Mouse (Mus musculus): ENCODE measurements around the gene Hoxc13. TPM values are rescaled to one million over a fixed set of nuclear protein-coding genes. Genes with fewer than 3 reads are reported as not detected.

The Hoxc13 gene
- polyA plus RNA-seq, 1 experiment = not detected

GRCm38 (mm10) chr15:102965892-102966775 lies 45.2 kb downstream of the Hoxc13 start:
- no peak overlapping the region for H3K4me3 ChIP-seq (ENCODE audit: insufficient read depth, low read depth, low read length)
- H3K4me1 ChIP-seq (ENCODE audit: control insufficient read depth, insufficient read depth, low read length) = no peaks in the 10 kb centered on the region
- WGBS = 5% methylated on average over 30 of the region's 30 CpGs
- TF ChIP-seq CTCF (IDR thresholded peaks at IDR 0.05; ENCODE audit: insufficient read depth, low read depth, low read length) = no peak
- no peak for TF ChIP-seq POLR2A (IDR thresholded peaks at IDR 0.05; ENCODE audit: insufficient read depth, low read depth, low read length)
- no peak overlapping the region for H3K27ac ChIP-seq (ENCODE audit: insufficient read depth, low read depth, low read length)

GRCm38 (mm10) chr15:102966776-102967311 lies 45.9 kb downstream of the Hoxc13 start, which contains the start of gene Hoxc10:
Hoxc10 (plus strand) TSS chr15:102966796.
- Histone ChIP-seq H3K4me3 (ENCODE audit: insufficient read depth, low read depth, low read length) (no peak within 1 kb of the TSS), H3K4me1 (ENCODE audit: control insufficient read depth, insufficient read depth, low read length) (no peaks in the 10 kb centered on the region), H3K27ac (ENCODE audit: insufficient read depth, low read depth, low read length) (no peak within 1 kb of the TSS)
- WGBS = 6% methylated on average over 27 of the region's 27 CpGs
- TF ChIP-seq POLR2A (IDR thresholded peaks at IDR 0.05; ENCODE audit: insufficient read depth, low read depth, low read length) (no peak), CTCF (IDR thresholded peaks at IDR 0.05; ENCODE audit: insufficient read depth, low read depth, low read length) (no peak)

GRCm38 (mm10) chr15:102967312-102967510 lies 46.3 kb downstream of the Hoxc13 start, which contains the start of gene Hoxc5:
Hoxc5 (plus strand) TSS chr15:102967443.
- WGBS = 5% methylated on average over 12 of the region's 12 CpGs
- TF ChIP-seq POLR2A (IDR thresholded peaks at IDR 0.05; ENCODE audit: insufficient read depth, low read depth, low read length) (no peak), CTCF (IDR thresholded peaks at IDR 0.05; ENCODE audit: insufficient read depth, low read depth, low read length) (no peak)
- Histone ChIP-seq H3K27ac (ENCODE audit: insufficient read depth, low read depth, low read length) (no peak within 1 kb of the TSS), H3K4me3 (ENCODE audit: insufficient read depth, low read depth, low read length) (no peak within 1 kb of the TSS), H3K4me1 (ENCODE audit: control insufficient read depth, insufficient read depth, low read length) (no peaks in the 10 kb centered on the region)

GRCm38 (mm10) chr15:102967511-102968397 lies 46.9 kb downstream of the Hoxc13 start:
- H3K4me3 ChIP-seq (ENCODE audit: insufficient read depth, low read depth, low read length) = no peak overlapping the region
- TF ChIP-seq POLR2A (IDR thresholded peaks at IDR 0.05; ENCODE audit: insufficient read depth, low read depth, low read length) (no peak), CTCF (IDR thresholded peaks at IDR 0.05; ENCODE audit: insufficient read depth, low read depth, low read length) (no peak)
- H3K4me1 ChIP-seq (ENCODE audit: control insufficient read depth, insufficient read depth, low read length) = no peaks in the 10 kb centered on the region
- no peak overlapping the region for H3K27ac ChIP-seq (ENCODE audit: insufficient read depth, low read depth, low read length)
- WGBS = 5% methylated on average over 34 of the region's 34 CpGs

GRCm38 (mm10) chr15:102969296-102969695 lies 48.4 kb downstream of the Hoxc13 start:
- Histone ChIP-seq H3K4me3 (ENCODE audit: insufficient read depth, low read depth, low read length) (no peak overlapping the region), H3K27ac (ENCODE audit: insufficient read depth, low read depth, low read length) (no peak overlapping the region), H3K4me1 (ENCODE audit: control insufficient read depth, insufficient read depth, low read length) (no peaks in the 10 kb centered on the region)
- 21% methylated on average over 1 of the region's 1 CpGs for WGBS
- no peak for TF ChIP-seq CTCF (IDR thresholded peaks at IDR 0.05; ENCODE audit: insufficient read depth, low read depth, low read length)
- no peak for TF ChIP-seq POLR2A (IDR thresholded peaks at IDR 0.05; ENCODE audit: insufficient read depth, low read depth, low read length)

- Histone ChIP-seq H3K4me3 (ENCODE audit: insufficient read depth, low read depth, low read length) (no peak overlapping the region), H3K4me1 (ENCODE audit: control insufficient read depth, insufficient read depth, low read length) (no peaks in the 10 kb centered on the region), H3K27ac (ENCODE audit: insufficient read depth, low read depth, low read length) (no peak overlapping the region)
- no peak for TF ChIP-seq POLR2A (IDR thresholded peaks at IDR 0.05; ENCODE audit: insufficient read depth, low read depth, low read length)
- TF ChIP-seq CTCF (IDR thresholded peaks at IDR 0.05; ENCODE audit: insufficient read depth, low read depth, low read length) = no peak
- 2% methylated on average over 12 of the region's 12 CpGs for WGBS
These were observed 49.8 kb downstream of the Hoxc13 start for GRCm38 (mm10) chr15:102970740-102971139.

GRCm38 (mm10) chr15:102972254-102972653 lies 51.4 kb downstream of the Hoxc13 start:
- 2% methylated on average over 21 of the region's 21 CpGs for WGBS
- no peaks in the 10 kb centered on the region for H3K4me1 ChIP-seq (ENCODE audit: control insufficient read depth, insufficient read depth, low read length)
- H3K27ac ChIP-seq (ENCODE audit: insufficient read depth, low read depth, low read length) = no peak overlapping the region
- no peak for TF ChIP-seq CTCF (IDR thresholded peaks at IDR 0.05; ENCODE audit: insufficient read depth, low read depth, low read length)
- no peak for TF ChIP-seq POLR2A (IDR thresholded peaks at IDR 0.05; ENCODE audit: insufficient read depth, low read depth, low read length)
- H3K4me3 ChIP-seq (ENCODE audit: insufficient read depth, low read depth, low read length) = no peak overlapping the region

- H3K27ac ChIP-seq (ENCODE audit: insufficient read depth, low read depth, low read length) = no peak overlapping the region
- H3K4me3 ChIP-seq (ENCODE audit: insufficient read depth, low read depth, low read length) = no peak overlapping the region
- TF ChIP-seq CTCF (IDR thresholded peaks at IDR 0.05; ENCODE audit: insufficient read depth, low read depth, low read length) (no peak), POLR2A (IDR thresholded peaks at IDR 0.05; ENCODE audit: insufficient read depth, low read depth, low read length) (no peak)
- H3K4me1 ChIP-seq (ENCODE audit: control insufficient read depth, insufficient read depth, low read length) = no peaks in the 10 kb centered on the region
- WGBS = 4% methylated on average over 6 of the region's 6 CpGs
These were observed 51.9 kb downstream of the Hoxc13 start for GRCm38 (mm10) chr15:102972753-102973152.

- H3K27ac ChIP-seq (ENCODE audit: insufficient read depth, low read depth, low read length) = no peak overlapping the region
- no peak for TF ChIP-seq POLR2A (IDR thresholded peaks at IDR 0.05; ENCODE audit: insufficient read depth, low read depth, low read length)
- no peak for TF ChIP-seq CTCF (IDR thresholded peaks at IDR 0.05; ENCODE audit: insufficient read depth, low read depth, low read length)
- no peak overlapping the region for H3K4me3 ChIP-seq (ENCODE audit: insufficient read depth, low read depth, low read length)
- no peaks in the 10 kb centered on the region for H3K4me1 ChIP-seq (ENCODE audit: control insufficient read depth, insufficient read depth, low read length)
- 3% methylated on average over 7 of the region's 7 CpGs for WGBS
These were observed 54.1 kb downstream of the Hoxc13 start for GRCm38 (mm10) chr15:102975034-102975433.
